Mouse (Mus musculus) cerebellum, adult 2 months (tissue): ENCODE measurements at regions not wholly inside any gene's neighbourhood (a gene's known extent, or its start where the extent isn't known, plus 50 kb on each side); places are given as distances from the start of the nearest gene placed in this dataset.

Source experiments
- CTCF ChIP-seq: fragments of 200-500 bp; IDR thresholded peaks from 2 replicates; pipeline ENCODE4 v1.5.1; 2011; ENCODE audit warnings: low read depth, mild to moderate bottlenecking, control low read depth, low read length, moderate library complexity, borderline replicate concordance; ENCODE audit not compliant: insufficient read depth
- POLR2A ChIP-seq: fragments of 200-500 bp; IDR thresholded peaks from 2 replicates; pipeline ENCODE4 v1.6.1; 2011; ENCODE audit warnings: low read length, control low read depth, borderline replicate concordance; ENCODE audit not compliant: insufficient read depth

GRCm38 (mm10) chr2:9468651-9469050 is 412.4 kb upstream of the 4930412O13Rik start:
- TF ChIP-seq CTCF (no peak), POLR2A (no peak)
